Mouse (Mus musculus): Measurements from ENCODE around the gene Fam89b. TPM values are rescaled to one million over a fixed set of nuclear protein-coding genes. Genes with fewer than 3 reads are reported as not detected.

The Fam89b gene
- 75.5 and 81.6 TPM in 2 replicates for polyA plus RNA-seq (2014; fragmentation: Nextera tagmentation; extraction: Ambion mirVana)

GRCm38 (mm10) chr19:5729444-5729815 is at the start of gene Fam89b:
Fam89b (minus strand) TSS chr19:5729653.
- Histone ChIP-seq H3K36me3 (ENCODE audit: control insufficient read depth, insufficient read depth, low read length) (no peaks in the 10 kb centered on the region), H3K4me2 (peak within 1 kb of the TSS; percentile 93), H3K27ac (ENCODE audit: low read depth, low read length) (peak within 1 kb of the TSS; percentile 92), H3K9ac (ENCODE audit: low read depth, low read length) (peak within 1 kb of the TSS; percentile 99), H3K9me3 (replicated peaks; ENCODE audit: control insufficient read depth, low read length) (no peaks in the 10 kb centered on the region), H3K4me3 (ENCODE audit: low read depth, low read length) (peak within 1 kb of the TSS; percentile 97), H3K27me3 (ENCODE audit: control insufficient read depth, insufficient read depth, low read length) (no peaks in the 10 kb centered on the region), H3K4me1 (ENCODE audit: control insufficient read depth, insufficient read depth, low read length) (peaks cover 40% of the 10 kb centered on the region)
- WGBS (ENCODE audit: insufficient replicate concordance), result under 1% methylated on average over 37 of the region's 37 CpGs
- peak; percentile 58; the same call in 1 of the 2 replicates for ATAC-seq (replicated peaks; ENCODE audit: insufficient number of reproducible peaks, low FRiP score, low TSS enrichment)

DNA sequence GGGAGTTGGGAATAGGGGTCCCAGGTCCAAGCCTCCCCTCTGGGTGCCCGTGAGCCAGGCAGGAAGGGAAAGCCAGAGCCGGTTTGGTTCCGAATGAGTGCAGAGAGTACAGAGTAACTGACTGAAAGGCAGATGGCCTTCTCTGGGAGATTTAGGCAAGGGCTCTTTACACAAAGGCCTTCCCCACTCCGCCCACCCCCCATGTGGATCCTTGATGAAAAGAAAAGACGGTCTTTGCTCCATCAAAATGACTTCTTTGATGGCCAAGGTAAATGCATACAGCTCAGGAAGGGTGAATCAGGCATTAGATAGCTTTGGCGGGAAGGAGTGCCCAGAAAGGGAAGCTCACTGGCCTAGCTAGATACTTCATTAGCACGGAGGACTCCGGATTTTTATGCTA is 48.9 kb upstream of the Fam89b start:
- no peak overlapping the region for H3K27ac ChIP-seq (ENCODE audit: low read depth, low read length)
- ATAC-seq (replicated peaks; ENCODE audit: insufficient number of reproducible peaks, low FRiP score, low TSS enrichment), result no peak
- no peaks in the 10 kb centered on the region for H3K36me3 ChIP-seq (ENCODE audit: control insufficient read depth, insufficient read depth, low read length)
- no peak overlapping the region for H3K9ac ChIP-seq (ENCODE audit: low read depth, low read length)
- H3K4me1 ChIP-seq (ENCODE audit: control insufficient read depth, insufficient read depth, low read length), result no peaks in the 10 kb centered on the region
- WGBS (ENCODE audit: insufficient replicate concordance), result 59% methylated on average over 8 of the region's 8 CpGs
- H3K4me2 ChIP-seq, result no peak overlapping the region
- H3K27me3 ChIP-seq (ENCODE audit: control insufficient read depth, insufficient read depth, low read length), result no peaks in the 10 kb centered on the region
- no peak overlapping the region for H3K4me3 ChIP-seq (ENCODE audit: low read depth, low read length)
- H3K9me3 ChIP-seq (replicated peaks; ENCODE audit: control insufficient read depth, low read length), result no peaks in the 10 kb centered on the region

- H3K27me3 ChIP-seq (ENCODE audit: control insufficient read depth, insufficient read depth, low read length), result no peaks in the 10 kb centered on the region
- no peak overlapping the region for H3K9ac ChIP-seq (ENCODE audit: low read depth, low read length)
- H3K4me2 ChIP-seq, result no peak overlapping the region
- H3K4me1 ChIP-seq (ENCODE audit: control insufficient read depth, insufficient read depth, low read length), result no peaks in the 10 kb centered on the region
- no peaks in the 10 kb centered on the region for H3K9me3 ChIP-seq (replicated peaks; ENCODE audit: control insufficient read depth, low read length)
- WGBS (ENCODE audit: insufficient replicate concordance), result 77% methylated on average over 9 of the region's 9 CpGs
- ATAC-seq (replicated peaks; ENCODE audit: insufficient number of reproducible peaks, low FRiP score, low TSS enrichment), result no peak
- H3K36me3 ChIP-seq (ENCODE audit: control insufficient read depth, insufficient read depth, low read length), result no peaks in the 10 kb centered on the region
- no peak overlapping the region for H3K27ac ChIP-seq (ENCODE audit: low read depth, low read length)
- H3K4me3 ChIP-seq (ENCODE audit: low read depth, low read length), result no peak overlapping the region
Observed at GRCm38 (mm10) chr19:5777387-5778032, 48.1 kb upstream of the Fam89b start.

- no peaks in the 10 kb centered on the region for H3K27me3 ChIP-seq (ENCODE audit: control insufficient read depth, insufficient read depth, low read length)
- peak within 1 kb of the TSS; percentile 94 for H3K4me3 ChIP-seq (ENCODE audit: low read depth, low read length)
- peak within 1 kb of the TSS; percentile 88 for H3K27ac ChIP-seq (ENCODE audit: low read depth, low read length)
- H3K36me3 ChIP-seq (ENCODE audit: control insufficient read depth, insufficient read depth, low read length), result peaks cover 13% of the 10 kb centered on the region
- WGBS (ENCODE audit: insufficient replicate concordance), result under 1% methylated on average over 64 of the region's 64 CpGs
- peak within 1 kb of the TSS; percentile 87 for H3K9ac ChIP-seq (ENCODE audit: low read depth, low read length)
- H3K9me3 ChIP-seq (replicated peaks; ENCODE audit: control insufficient read depth, low read length), result no peaks in the 10 kb centered on the region
- H3K4me1 ChIP-seq (ENCODE audit: control insufficient read depth, insufficient read depth, low read length), result peaks cover 12% of the 10 kb centered on the region
- peak; percentile 95 for ATAC-seq (replicated peaks; ENCODE audit: insufficient number of reproducible peaks, low FRiP score, low TSS enrichment)
- peak within 1 kb of the TSS; percentile 87 for H3K4me2 ChIP-seq
Observed at GRCm38 (mm10) chr19:5770925-5771860, 41.7 kb upstream of the Fam89b start, which contains the start of gene Scyl1. Scyl1 (minus strand) TSS chr19:5771419.

DNA sequence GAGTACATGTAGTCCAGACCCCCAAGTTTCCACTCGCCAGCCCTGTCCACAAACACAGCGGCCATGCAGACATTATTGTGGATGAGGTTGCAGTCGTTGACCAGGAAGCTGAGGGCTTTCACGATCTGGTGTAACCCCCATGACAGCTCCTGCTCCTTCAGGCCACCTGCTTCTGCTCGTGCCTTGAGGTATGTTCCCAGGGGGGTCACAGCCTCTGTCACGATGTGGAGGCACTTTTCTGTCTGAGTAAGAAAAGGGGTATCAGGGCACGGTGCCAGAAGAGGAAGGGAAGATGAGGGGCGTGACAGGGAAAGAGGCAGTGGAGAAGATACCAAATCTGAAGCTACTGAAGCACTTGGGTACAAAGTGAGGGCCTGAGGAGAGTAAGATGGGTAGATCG is 40.9 kb upstream of the Fam89b start:
- Histone ChIP-seq H3K9me3 (replicated peaks; ENCODE audit: control insufficient read depth, low read length) (no peaks in the 10 kb centered on the region), H3K4me2 (peak overlapping the region; percentile 87), H3K27ac (ENCODE audit: low read depth, low read length) (peak overlapping the region; percentile 88; the same call in 1 of the 2 replicates), H3K36me3 (ENCODE audit: control insufficient read depth, insufficient read depth, low read length) (peaks cover 13% of the 10 kb centered on the region), H3K9ac (ENCODE audit: low read depth, low read length) (peak overlapping the region; percentile 87), H3K4me3 (ENCODE audit: low read depth, low read length) (peak overlapping the region; percentile 94), H3K27me3 (ENCODE audit: control insufficient read depth, insufficient read depth, low read length) (no peaks in the 10 kb centered on the region), H3K4me1 (ENCODE audit: control insufficient read depth, insufficient read depth, low read length) (peaks cover 12% of the 10 kb centered on the region)
- no peak for ATAC-seq (replicated peaks; ENCODE audit: insufficient number of reproducible peaks, low FRiP score, low TSS enrichment)
- WGBS (ENCODE audit: insufficient replicate concordance), result 43% methylated on average over 9 of the region's 9 CpGs

DNA sequence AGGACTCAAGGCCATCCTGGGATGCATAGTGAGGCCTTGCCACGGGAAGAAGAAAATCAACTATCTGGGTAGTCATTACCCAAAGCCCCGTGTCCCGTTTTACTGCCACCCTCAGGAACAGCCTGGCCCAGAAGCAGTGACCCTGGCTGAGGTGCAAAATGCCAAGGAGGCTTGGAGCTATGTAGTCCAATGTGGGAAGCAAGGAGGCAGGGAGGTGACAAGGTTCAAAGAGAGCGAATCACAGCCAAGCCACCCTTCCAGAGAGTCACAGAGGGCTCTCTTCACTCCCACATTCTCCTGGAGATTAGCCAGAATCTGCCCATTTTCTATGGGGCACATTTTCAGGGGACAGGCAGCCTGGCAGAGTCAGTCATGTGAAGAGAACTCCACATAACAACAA is 37.8 kb upstream of the Fam89b start:
- Histone ChIP-seq H3K9me3 (replicated peaks; ENCODE audit: control insufficient read depth, low read length) (no peaks in the 10 kb centered on the region), H3K9ac (ENCODE audit: low read depth, low read length) (no peak overlapping the region), H3K27me3 (ENCODE audit: control insufficient read depth, insufficient read depth, low read length) (no peaks in the 10 kb centered on the region), H3K27ac (ENCODE audit: low read depth, low read length) (no peak overlapping the region), H3K4me3 (ENCODE audit: low read depth, low read length) (no peak overlapping the region), H3K36me3 (ENCODE audit: control insufficient read depth, insufficient read depth, low read length) (peaks cover 30% of the 10 kb centered on the region), H3K4me1 (ENCODE audit: control insufficient read depth, insufficient read depth, low read length) (peaks cover 12% of the 10 kb centered on the region), H3K4me2 (no peak overlapping the region)
- WGBS (ENCODE audit: insufficient replicate concordance), result 86% methylated on average over 4 of the region's 4 CpGs
- no peak for ATAC-seq (replicated peaks; ENCODE audit: insufficient number of reproducible peaks, low FRiP score, low TSS enrichment)

DNA sequence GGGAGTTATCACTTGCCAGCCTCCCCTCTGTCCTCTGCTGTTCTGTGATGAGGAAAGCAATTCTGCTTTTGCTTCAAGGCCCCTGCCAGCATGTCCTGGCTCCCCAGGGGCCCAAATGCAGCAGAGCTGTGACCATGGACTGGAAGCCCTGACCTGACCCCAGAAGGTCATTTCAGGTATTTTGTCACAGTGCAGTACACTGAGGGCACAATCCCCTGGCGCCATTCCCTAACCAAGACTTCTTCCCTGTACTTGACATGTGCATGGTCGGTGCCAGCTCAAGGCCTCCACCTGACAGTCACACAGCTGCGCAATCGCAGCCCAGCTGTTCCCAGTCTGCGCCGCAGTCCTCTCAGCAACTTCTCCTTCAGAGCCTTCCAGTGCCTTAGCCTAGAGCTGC is 33.7 kb upstream of the Fam89b start:
- Histone ChIP-seq H3K9ac (ENCODE audit: low read depth, low read length) (no peak overlapping the region), H3K9me3 (replicated peaks; ENCODE audit: control insufficient read depth, low read length) (no peaks in the 10 kb centered on the region), H3K4me3 (ENCODE audit: low read depth, low read length) (no peak overlapping the region), H3K4me2 (no peak overlapping the region), H3K27ac (ENCODE audit: low read depth, low read length) (no peak overlapping the region), H3K36me3 (ENCODE audit: control insufficient read depth, insufficient read depth, low read length) (peaks cover 53% of the 10 kb centered on the region), H3K27me3 (ENCODE audit: control insufficient read depth, insufficient read depth, low read length) (peaks cover 11% of the 10 kb centered on the region), H3K4me1 (ENCODE audit: control insufficient read depth, insufficient read depth, low read length) (no peaks in the 10 kb centered on the region)
- ATAC-seq (replicated peaks; ENCODE audit: insufficient number of reproducible peaks, low FRiP score, low TSS enrichment), result no peak
- WGBS (ENCODE audit: insufficient replicate concordance), result 92% methylated on average over 6 of the region's 6 CpGs

DNA sequence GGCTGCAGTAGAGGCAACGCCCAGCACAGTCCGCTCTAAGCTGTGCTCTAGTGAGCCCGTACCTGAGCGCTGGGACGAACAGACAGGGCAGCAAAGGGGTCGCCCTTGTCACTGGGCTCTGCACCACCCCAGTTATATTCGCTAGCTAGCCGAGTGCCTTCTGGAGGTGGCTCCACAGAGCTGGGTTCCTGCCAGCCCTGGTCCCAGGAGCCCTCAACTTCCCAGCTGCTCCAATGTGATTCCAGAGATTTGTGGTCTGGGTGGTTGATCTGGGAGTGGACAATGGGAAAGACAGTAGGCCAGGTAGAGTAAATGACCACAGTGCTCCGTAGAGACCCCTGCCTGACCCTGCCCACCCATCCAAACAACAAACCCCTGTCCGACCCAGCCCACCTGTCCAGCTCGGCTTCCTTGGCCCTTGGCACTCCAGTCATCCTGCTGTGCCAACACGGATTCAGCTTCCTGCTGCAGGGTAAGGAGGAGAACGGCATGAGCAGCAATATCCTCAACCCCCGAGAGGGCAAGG is 29.5 kb upstream of the Fam89b start:
- no peak overlapping the region for H3K4me3 ChIP-seq (ENCODE audit: low read depth, low read length)
- 88% methylated on average over 14 of the region's 14 CpGs for WGBS (ENCODE audit: insufficient replicate concordance)
- H3K4me1 ChIP-seq (ENCODE audit: control insufficient read depth, insufficient read depth, low read length), result peaks cover 16% of the 10 kb centered on the region
- no peaks in the 10 kb centered on the region for H3K9me3 ChIP-seq (replicated peaks; ENCODE audit: control insufficient read depth, low read length)
- ATAC-seq (replicated peaks; ENCODE audit: insufficient number of reproducible peaks, low FRiP score, low TSS enrichment), result no peak
- H3K9ac ChIP-seq (ENCODE audit: low read depth, low read length), result no peak overlapping the region
- H3K27me3 ChIP-seq (ENCODE audit: control insufficient read depth, insufficient read depth, low read length), result peaks cover 50% of the 10 kb centered on the region
- peaks cover 44% of the 10 kb centered on the region for H3K36me3 ChIP-seq (ENCODE audit: control insufficient read depth, insufficient read depth, low read length)
- no peak overlapping the region for H3K4me2 ChIP-seq
- H3K27ac ChIP-seq (ENCODE audit: low read depth, low read length), result no peak overlapping the region

Data from heart, embryonic 11.5 days (tissue).